Mouse (Mus musculus) bone marrow, adult 2 months (tissue): ENCODE results near the gene Gm14214.

Source experiments
- CTCF ChIP-seq: fragments of 200-500 bp; IDR thresholded peaks from 2 replicates; pipeline ENCODE4 v1.5.1; 2011; ENCODE audit warnings: low read length, control low read depth; ENCODE audit not compliant: control insufficient read depth, insufficient read depth
- POLR2A ChIP-seq: fragments of 200-500 bp; IDR thresholded peaks from 2 replicates; pipeline ENCODE4 v1.6.1; 2011; ENCODE audit warnings: low read depth, mild to moderate bottlenecking, control low read depth, low read length, borderline replicate concordance; ENCODE audit not compliant: control insufficient read depth

- TF ChIP-seq POLR2A: no peak
- TF ChIP-seq CTCF: no peak
Observed at GRCm38 (mm10) chr2:154723473-154723872, 46.4 kb downstream of the Gm14214 start.
